Mouse (Mus musculus) layer of hippocampus, adult 2 months (tissue): ENCODE results near the gene 1700022I11Rik. TPM values are rescaled to one million over a fixed set of nuclear protein-coding genes. Genes with fewer than 3 reads are reported as not detected.
A peak's percentile ranks its signal among the peaks of the same experiment; 100 is the strongest.

ENCODE experiments used
- DNase-seq, 2 experiments: peaks; one replicate each; pipeline ENCODE4 v3.0.0; 2022; ENCODE audit warnings: low spot score in 2 of 2
- H3K27ac ChIP-seq: fragments of 200-600 bp; 2 replicates; pipeline ENCODE4 v1.8.1; 2022
- H3K4me3 ChIP-seq: fragments of 200-600 bp; 2 replicates; pipeline ENCODE4 v1.8.1; 2022; ENCODE audit warnings: mild to moderate bottlenecking
- CTCF ChIP-seq: fragments of 200-600 bp; conservative IDR thresholded peaks from 2 replicates; pipeline ENCODE4 v1.8.1; 2022; ENCODE audit warnings: antibody characterized with exemption, mild to moderate bottlenecking, moderate library complexity
- long read RNA-seq, 2 experiments: library from polyadenylated mRNA; stranded (forward); transcript quantifications; one replicate each; pipeline ENCODE4 v2.0.0; 2021; ENCODE audit warnings: borderline mapping rate in 2 of 2
- total RNA-seq, 2 experiments: library from RNA; stranded (reverse); gene quantifications; 2 replicates each; pipeline ENCODE4 v1.2.3; 2021

Gene 1700022I11Rik
- total RNA-seq = not detected
- long read RNA-seq, experiment 1 = 0 reads
- long read RNA-seq, experiment 2 = 0 reads

DNA sequence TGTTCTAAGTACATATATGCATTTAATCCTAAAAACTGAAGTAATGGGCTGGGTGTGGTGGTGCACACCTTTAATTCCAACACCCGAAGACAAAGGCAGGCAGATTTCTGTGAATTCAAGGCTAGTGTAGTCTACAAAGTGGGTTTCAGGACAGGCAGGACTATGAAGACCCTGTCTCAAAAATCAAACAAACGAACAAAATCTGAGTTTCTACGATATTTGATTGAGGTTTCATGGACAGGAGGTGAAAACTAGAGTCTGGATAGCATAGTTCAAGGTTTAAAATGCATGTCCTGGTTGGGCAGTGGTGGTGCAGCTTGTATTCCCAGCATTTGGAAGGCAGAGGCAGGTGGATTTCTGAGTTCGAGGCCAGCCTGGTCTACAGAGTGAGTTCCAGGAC lies at the start of gene 1700022I11Rik:
1700022I11Rik (plus strand) TSS at position 301 of the 400 bp plus-strand sequence.
- no peak for DNase-seq
- H3K4me3 ChIP-seq = no peak within 1 kb of the TSS

DNA sequence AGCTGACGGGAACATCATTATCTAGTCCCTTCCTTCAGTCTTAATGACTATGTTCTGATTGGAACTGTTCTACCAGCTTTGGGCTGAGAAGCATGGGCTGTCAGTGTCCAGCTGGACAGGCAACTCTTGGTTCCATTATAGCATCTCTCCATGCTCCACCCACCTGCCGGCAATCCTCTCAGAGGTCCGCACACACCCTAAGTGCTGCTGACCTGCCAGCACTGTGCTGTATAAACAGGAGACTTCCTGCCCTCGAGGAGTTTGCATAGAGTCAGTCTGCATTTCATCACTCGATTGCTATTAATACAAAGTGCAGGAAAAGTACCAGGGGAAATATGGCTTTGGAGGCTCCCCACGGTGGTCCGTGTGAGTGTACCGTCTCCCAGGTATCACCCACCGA lies 48.7 kb upstream of the 1700022I11Rik start:
- no peak for TF ChIP-seq CTCF
- DNase-seq = no peak
- Histone ChIP-seq H3K4me3 (no peak overlapping the region), H3K27ac (peak overlapping the region; percentile 61; the same call in 1 of the 2 replicates)

More for the DNA sequence above, at the start of gene 1700022I11Rik:
- no peak within 1 kb of the TSS for H3K27ac ChIP-seq
- no peak for TF ChIP-seq CTCF

DNA sequence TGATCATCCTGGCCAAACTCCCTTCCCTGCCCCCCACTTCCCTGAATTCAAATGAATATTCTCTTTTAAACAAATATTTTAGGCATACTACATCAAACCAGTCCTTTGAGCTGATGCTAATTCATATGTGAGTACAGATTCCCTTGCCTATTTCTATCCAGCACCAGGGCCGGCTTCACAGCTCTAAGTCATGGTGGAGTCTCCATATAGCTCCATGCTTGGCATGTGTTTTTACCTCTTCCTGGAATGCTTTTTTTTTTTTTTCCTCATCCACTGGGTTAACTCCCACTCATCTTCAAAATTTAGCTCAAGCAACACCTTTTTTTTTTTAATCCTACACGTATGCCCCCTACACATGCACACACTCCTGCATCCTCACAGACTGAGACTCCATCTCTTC lies 47.9 kb upstream of the 1700022I11Rik start:
- Histone ChIP-seq H3K4me3 (no peak overlapping the region), H3K27ac (peak overlapping the region; percentile 61; the same call in 1 of the 2 replicates)
- no peak for DNase-seq
- no peak for TF ChIP-seq CTCF

DNA sequence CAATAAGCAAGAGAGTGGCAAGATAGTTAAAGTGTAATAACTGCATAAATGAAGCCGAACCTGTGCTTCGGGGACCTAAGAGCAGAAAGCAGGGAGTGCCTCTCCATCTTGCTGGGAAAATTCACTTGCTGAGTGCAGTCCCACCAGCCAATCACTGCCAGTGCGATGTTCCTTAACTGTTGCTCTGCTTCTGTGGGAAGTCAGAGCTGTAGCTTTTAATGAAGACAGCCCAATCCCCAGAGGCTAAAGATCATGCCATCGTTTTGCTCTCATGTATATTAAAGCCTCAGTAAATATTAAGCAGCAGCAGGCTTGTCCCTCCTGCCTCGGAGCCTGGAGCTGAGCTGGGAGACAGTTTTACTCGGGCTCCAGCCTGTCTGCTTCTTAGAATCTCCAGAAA lies 47.3 kb upstream of the 1700022I11Rik start:
- no peak for DNase-seq
- H3K4me3 ChIP-seq = no peak overlapping the region
- H3K27ac ChIP-seq = 0 out of 2 replicates have a peak overlapping the region, but pooled peaks have one; percentile 18
- no peak for TF ChIP-seq CTCF

DNA sequence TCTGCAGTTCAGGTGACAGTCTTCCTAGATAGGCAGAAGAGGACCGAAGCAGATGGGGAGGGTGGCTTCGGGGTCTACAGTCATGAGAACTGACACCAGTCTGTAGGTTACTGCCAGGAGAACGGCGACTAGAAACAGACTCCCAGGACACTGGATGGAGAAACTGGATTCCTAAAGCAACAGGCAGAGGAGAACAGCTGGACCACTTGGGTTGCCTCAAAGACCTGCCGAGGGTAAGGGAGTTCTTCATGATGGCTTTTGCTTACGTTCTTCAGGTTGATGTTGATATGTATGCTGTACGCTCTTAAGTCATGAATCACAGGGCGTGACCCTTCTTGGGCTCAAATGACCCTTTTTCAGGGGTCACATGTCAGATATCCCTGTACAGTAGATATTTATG lies 46.9 kb upstream of the 1700022I11Rik start:
- H3K4me3 ChIP-seq = no peak overlapping the region
- no peak for DNase-seq
- TF ChIP-seq CTCF = no peak
- H3K27ac ChIP-seq = 0 out of 2 replicates have a peak overlapping the region, but pooled peaks have one; percentile 18

DNA sequence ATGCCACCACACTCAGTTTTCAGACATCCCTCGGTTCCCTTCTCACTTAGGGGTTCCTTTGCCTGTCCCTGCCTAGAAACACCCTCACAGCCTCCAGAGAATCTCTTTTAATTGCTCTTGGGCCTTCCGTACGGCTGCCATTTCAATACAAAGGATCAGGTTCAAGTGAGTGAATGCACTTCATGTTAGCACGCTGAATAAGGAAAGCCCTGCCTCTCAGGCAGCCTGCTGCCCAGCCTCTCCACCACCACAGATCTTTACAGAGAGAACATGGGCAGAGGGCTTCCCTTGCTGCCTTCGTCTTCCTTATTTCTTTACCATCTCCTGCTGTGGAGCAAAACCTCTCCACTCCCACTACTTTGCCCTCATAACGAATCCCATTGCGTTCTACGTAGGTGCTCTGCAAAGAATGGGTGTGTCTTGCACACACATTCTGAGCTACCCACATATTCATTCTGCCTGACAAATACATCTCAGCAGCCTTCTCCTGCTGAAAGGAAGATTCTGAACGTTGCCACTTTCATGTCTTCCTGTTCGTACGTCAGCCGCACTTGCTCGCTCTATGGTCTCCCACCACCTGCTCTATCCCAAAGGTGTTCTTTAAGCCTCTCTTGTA lies 45.2 kb upstream of the 1700022I11Rik start:
- TF ChIP-seq CTCF = no peak
- Histone ChIP-seq H3K27ac (no peak overlapping the region), H3K4me3 (no peak overlapping the region)
- no peak for DNase-seq

DNA sequence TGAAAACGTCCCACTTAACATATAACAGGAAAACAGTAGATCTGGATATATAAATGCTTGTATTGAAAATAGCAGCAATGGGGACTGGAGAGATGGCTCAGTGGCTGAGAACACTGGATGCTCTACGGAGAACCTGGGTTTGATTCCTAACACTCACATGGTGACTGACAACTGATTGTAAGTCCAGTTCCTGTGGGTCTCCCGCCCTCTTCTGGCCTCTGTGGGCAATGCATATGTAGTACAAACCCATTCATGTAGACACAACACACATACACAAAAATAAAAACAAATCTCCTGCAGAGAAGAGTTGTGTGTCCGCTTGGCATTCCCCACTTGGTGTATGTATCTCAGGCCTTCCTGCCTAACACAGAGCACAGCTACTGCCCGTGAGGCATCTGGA lies 41.2 kb upstream of the 1700022I11Rik start:
- TF ChIP-seq CTCF = peak; percentile 49; the same call in 1 of the 2 replicates
- no peak overlapping the region for H3K27ac ChIP-seq
- H3K4me3 ChIP-seq = no peak overlapping the region
- DNase-seq = no peak

DNA sequence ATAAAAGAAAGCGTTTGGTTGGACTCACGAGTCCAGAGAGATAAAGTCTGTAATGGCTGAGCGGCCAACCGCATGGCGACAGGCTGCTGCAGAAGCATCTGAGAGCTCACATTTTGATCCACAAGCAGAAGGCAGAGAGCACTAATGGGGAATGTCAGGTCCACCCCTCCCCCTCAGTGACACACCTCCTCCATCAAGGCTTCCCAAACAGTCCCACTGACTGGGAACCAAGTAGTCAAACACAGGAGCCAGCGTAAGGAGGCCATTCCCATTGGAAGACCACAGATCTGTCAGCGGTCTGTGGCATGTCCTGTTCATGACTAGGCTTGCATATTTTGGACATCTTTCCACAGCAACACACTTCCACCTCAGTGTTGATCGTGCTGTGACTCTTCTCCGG lies 40.5 kb upstream of the 1700022I11Rik start:
- no peak for DNase-seq
- H3K4me3 ChIP-seq = no peak overlapping the region
- no peak for TF ChIP-seq CTCF
- no peak overlapping the region for H3K27ac ChIP-seq

DNA sequence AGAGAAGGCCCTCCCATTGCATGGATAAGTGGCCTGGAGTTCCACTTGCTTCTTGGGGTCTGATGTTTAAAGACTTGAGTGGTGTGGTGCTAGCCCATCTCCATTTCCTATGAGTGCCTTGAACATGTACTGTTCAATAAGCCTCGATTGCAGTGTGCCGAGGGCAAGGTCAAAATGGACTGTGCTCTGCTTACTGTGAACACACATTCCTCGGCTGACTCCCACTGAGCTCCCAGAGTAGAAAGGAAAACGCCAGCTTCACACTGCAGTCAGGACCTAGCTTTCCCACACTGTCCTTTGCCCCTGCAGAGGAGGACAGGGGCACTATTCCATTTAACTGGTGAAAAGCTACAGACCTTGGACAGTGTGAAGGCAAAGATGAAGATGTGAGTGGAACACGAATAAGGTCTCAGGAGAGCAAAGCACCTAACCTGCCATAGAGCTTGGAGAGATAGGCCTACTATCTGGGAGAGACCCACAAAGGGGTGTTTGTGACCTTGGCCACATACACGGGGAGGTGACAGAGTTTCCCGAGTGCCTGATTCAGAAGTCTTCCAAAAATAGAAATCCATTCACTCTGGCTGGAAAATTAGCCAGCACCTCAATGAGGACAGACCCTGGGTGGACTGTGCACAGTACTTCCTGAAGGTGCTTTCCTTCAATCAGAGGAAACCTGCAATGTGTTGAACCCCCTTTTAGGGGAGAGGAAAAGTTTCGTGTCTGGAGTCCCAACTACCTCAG lies 37.0 kb upstream of the 1700022I11Rik start:
- no peak for TF ChIP-seq CTCF
- DNase-seq = peak in 1 of 2 experiments; percentile 6
- Histone ChIP-seq H3K27ac (no peak overlapping the region), H3K4me3 (no peak overlapping the region)

DNA sequence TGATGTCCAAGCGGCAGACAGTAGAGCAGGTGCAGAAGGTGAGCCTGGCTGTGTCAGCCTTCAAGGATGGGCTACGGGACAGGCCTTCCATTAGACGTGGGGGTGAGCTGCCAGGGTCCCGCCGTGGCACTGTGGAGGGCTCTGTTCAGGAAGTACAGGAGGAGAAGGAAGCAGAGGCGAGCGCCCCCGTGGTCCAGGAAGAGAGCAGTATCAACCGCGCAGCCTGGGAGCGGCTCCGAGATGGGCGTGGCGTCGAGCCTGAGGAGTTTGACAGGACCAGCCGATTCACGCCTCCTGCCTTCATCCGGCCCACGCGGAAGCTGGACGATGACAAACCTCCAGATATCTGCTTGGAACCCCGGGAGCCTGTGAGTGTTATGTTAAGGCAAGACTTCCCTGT lies 35.8 kb upstream of the 1700022I11Rik start:
- DNase-seq = peak in 1 of 2 experiments; percentile 31
- peak; percentile 50 for TF ChIP-seq CTCF
- no peak overlapping the region for H3K27ac ChIP-seq
- H3K4me3 ChIP-seq = no peak overlapping the region; the same call in 1 of the 2 replicates

DNA sequence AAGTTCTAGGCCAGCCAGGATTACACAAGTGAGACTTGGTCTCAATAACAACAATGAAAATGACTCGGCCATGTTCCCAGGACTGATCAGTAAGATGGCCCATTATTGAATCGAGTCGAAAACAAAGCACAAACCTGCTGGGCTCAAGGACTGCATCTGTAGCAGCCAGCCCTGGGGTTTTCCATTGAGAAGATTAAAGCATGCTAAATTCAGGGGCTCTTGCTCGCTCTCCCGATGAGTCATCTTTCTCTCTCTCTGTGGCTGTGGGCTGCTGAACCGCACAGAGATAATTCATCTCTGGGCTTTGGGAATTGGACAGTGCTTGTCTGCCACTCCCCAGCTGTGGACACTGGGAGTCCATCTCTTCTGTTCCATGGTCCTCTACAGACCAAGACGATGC lies 28.0 kb upstream of the 1700022I11Rik start:
- TF ChIP-seq CTCF = no peak
- DNase-seq = no peak
- peak overlapping the region; percentile 64; the same call in 1 of the 2 replicates for H3K27ac ChIP-seq

DNA sequence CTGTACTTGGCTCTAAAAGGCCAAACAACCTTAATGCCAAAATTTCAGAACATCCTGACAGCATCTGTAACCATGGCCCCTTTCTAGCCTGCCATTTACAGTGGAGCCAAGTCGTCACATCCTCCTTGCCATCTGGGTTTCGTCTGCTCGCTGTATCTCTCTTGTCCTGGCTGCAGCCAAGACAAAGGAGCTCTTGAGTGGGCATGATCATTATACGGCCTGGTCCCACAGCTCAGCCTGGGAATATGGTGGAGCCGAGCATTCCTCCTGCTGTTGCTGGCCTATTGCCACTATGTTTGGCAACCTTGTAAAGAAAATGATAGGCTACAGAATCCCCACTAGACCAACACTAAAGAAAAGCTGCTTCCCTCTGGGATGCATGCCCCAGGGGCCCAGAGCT lies 26.1 kb upstream of the 1700022I11Rik start:
- Histone ChIP-seq H3K4me3 (no peak overlapping the region), H3K27ac (peak overlapping the region; percentile 97)
- TF ChIP-seq CTCF = no peak
- no peak for DNase-seq

More for the DNA sequence above, 28.0 kb upstream of the 1700022I11Rik start:
- no peak overlapping the region for H3K4me3 ChIP-seq

DNA sequence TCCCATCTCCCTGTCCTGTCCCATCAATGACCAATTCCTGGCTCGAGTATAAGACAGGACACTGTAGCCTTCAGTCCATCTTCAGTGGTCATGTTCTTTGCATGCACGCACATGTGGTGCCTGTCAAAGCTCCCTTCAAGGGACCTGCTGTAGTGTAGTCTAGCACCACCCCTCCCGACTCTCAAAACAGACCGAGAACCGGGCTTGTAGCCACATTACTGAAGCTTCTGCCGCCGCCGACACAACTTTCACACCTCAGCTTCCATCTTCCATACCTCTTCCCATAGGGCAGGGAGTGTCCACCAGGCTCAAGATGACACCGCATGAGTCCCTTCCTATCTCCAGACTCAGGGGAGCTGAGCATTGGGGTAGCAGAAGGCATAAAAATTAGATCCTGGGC lies 25.2 kb upstream of the 1700022I11Rik start:
- DNase-seq = no peak
- peak overlapping the region; percentile 97 for H3K27ac ChIP-seq
- no peak for TF ChIP-seq CTCF
- no peak overlapping the region for H3K4me3 ChIP-seq
